Mouse (Mus musculus) midbrain, embryonic 14.5 days (tissue): ENCODE data around the gene Taar1. TPM values are rescaled to one million over a fixed set of nuclear protein-coding genes. Genes with fewer than 3 reads are reported as not detected.
A peak's percentile ranks its signal among the peaks of the same experiment; 100 is the strongest.

Experiments used
- ATAC-seq: fragments of 200-750 bp; cut with Nextera tagmentation; 2 replicates; pipeline ENCODE4 v1.8.0; 2017; ENCODE audit warnings: moderate number of reproducible peaks, moderate library complexity; ENCODE audit not compliant: low FRiP score, low TSS enrichment
- DNase-seq: peaks from one replicate; pipeline ENCODE4 v3.0.0-alpha.2; 2015
- H3K27ac ChIP-seq: fragments of 300-500 bp; sonication (generic); replicated peaks from 2 replicates; pipeline ENCODE4 v1.5.1; 2014; ENCODE audit warnings: mild to moderate bottlenecking, low read depth, low read length, moderate library complexity
- H3K27me3 ChIP-seq: fragments of 300-500 bp; sonication (generic); 2 replicates; pipeline ENCODE4 v1.6.1; 2014; ENCODE audit warnings: low read length, control low read depth, mixed read lengths; ENCODE audit not compliant: control insufficient read depth, insufficient read depth
- H3K36me3 ChIP-seq: fragments of 300-500 bp; sonication (generic); 2 replicates; pipeline ENCODE4 v1.6.1; 2014; ENCODE audit warnings: low read length, control low read depth; ENCODE audit not compliant: control insufficient read depth, insufficient read depth
- H3K4me1 ChIP-seq: fragments of 300-500 bp; sonication (generic); 2 replicates; pipeline ENCODE4 v1.6.1; 2014; ENCODE audit warnings: mild to moderate bottlenecking, antibody characterized with exemption, low read length, control low read depth; ENCODE audit not compliant: control insufficient read depth, insufficient read depth
- H3K4me2 ChIP-seq: fragments of 300-500 bp; sonication (generic); 2 replicates; pipeline ENCODE4 v1.6.1; 2014; ENCODE audit warnings: mild to moderate bottlenecking, low read length, moderate library complexity
- H3K4me3 ChIP-seq: fragments of 300-500 bp; sonication (generic); replicated peaks from 2 replicates; pipeline ENCODE4 v1.5.1; 2014; ENCODE audit warnings: low read depth, low read length
- H3K9ac ChIP-seq: fragments of 300-500 bp; sonication (generic); replicated peaks from 2 replicates; pipeline ENCODE4 v1.6.1; 2014; ENCODE audit warnings: mild to moderate bottlenecking, low read length, moderate library complexity
- H3K9me3 ChIP-seq: fragments of 300-500 bp; sonication (generic); 2 replicates; pipeline ENCODE4 v1.6.1; 2016; ENCODE audit warnings: low read length, control low read depth, mixed read lengths; ENCODE audit not compliant: control insufficient read depth
- WGBS: fragments of 180-500 bp; shearing (Covaris S2); extraction: QIAGEN DNeasy Blood & Tissue Kit; methylation state at CpG from one replicate; pipeline ENCODE4 v1.1.7; 2014; 5-methylcytosine and 5-hydroxymethylcytosine counted together
- polyA plus RNA-seq: library from polyadenylated mRNA; unstranded; fragments of >200 nt; fragmentation: Nextera tagmentation; extraction: Ambion mirVana; gene quantifications from 2 replicates; pipeline ENCODE4 v1.2.1, GENCODE M21; 2014

Taar1 gene
- polyA plus RNA-seq = not detected in 2 replicates

DNA sequence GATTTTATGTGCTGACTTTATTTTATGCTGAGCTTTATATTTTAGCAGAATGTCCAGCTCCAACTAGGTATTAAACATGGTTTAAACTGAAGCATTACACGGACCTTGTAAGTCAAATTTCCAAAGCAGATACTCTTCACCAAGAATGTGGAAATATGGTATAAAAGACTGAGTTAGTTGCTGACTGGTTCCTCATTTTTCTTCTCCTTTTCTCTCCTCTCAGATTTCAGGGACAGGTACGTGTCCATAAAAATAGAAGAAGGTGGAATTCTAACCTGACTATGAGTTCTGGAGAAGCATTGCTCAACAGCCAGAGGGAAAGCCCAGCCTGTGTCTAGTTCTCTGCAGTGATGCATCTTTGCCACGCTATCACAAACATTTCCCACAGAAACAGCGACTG lies at the start of gene Taar1:
Gene Taar1 (plus strand): TSS at position 301 of the 400 bp plus-strand sequence.
- Histone ChIP-seq H3K27ac (no peak within 1 kb of the TSS), H3K9me3 (no peaks in the 10 kb centered on the region), H3K9ac (no peak within 1 kb of the TSS), H3K36me3 (no peaks in the 10 kb centered on the region), H3K4me2 (no peak within 1 kb of the TSS), H3K4me3 (no peak within 1 kb of the TSS), H3K27me3 (no peaks in the 10 kb centered on the region), H3K4me1 (no peaks in the 10 kb centered on the region)
- DNase-seq (no peak), ATAC-seq (no peak)
- 94% methylated on average over 4 of the region's 4 CpGs for WGBS

DNA sequence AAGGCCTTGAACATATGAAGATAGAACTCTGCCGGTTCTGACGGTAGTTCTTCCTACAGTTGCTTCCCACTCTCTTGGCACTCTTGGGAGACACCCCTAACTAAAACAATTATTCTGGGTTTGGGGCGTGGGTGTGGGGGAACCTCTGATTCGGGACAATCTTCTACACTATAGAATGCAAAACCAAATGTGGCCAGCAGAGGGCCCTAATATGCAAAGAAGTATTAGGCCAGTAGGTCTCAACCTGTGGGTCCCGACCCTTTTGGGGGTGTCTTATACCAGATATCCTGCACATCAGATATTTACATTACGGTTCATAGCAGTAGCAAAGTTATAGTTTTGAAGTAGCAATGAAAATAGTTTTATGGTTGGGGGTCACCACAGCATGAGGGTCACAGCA lies 39.5 kb upstream of the Taar1 start:
- Histone ChIP-seq H3K27me3 (no peaks in the 10 kb centered on the region), H3K4me2 (no peak overlapping the region), H3K36me3 (no peaks in the 10 kb centered on the region), H3K4me3 (no peak overlapping the region), H3K27ac (no peak overlapping the region), H3K4me1 (no peaks in the 10 kb centered on the region), H3K9ac (no peak overlapping the region), H3K9me3 (no peaks in the 10 kb centered on the region)
- 92% methylated on average over 6 of the region's 6 CpGs for WGBS
- DNase-seq (no peak), ATAC-seq (no peak)

GRCm38 (mm10) chr10:23884910-23885309 lies 35.2 kb upstream of the Taar1 start:
- no peak overlapping the region for H3K9ac ChIP-seq
- H3K4me1 ChIP-seq = no peaks in the 10 kb centered on the region
- no peak overlapping the region for H3K4me3 ChIP-seq
- ATAC-seq = no peak
- WGBS = 97% methylated on average over 1 of the region's 1 CpGs
- DNase-seq = no peak
- no peaks in the 10 kb centered on the region for H3K36me3 ChIP-seq
- no peak overlapping the region for H3K4me2 ChIP-seq
- H3K27me3 ChIP-seq = no peaks in the 10 kb centered on the region
- H3K27ac ChIP-seq = no peak overlapping the region
- H3K9me3 ChIP-seq = no peaks in the 10 kb centered on the region

GRCm38 (mm10) chr10:23886060-23886459 lies 34.1 kb upstream of the Taar1 start:
- Histone ChIP-seq H3K4me2 (no peak overlapping the region), H3K27ac (no peak overlapping the region), H3K4me1 (no peaks in the 10 kb centered on the region), H3K9ac (no peak overlapping the region), H3K4me3 (no peak overlapping the region), H3K27me3 (no peaks in the 10 kb centered on the region), H3K9me3 (no peaks in the 10 kb centered on the region), H3K36me3 (no peaks in the 10 kb centered on the region)
- ATAC-seq (no peak), DNase-seq (no peak)
- 75% methylated on average over 3 of the region's 3 CpGs for WGBS

- no peak overlapping the region for H3K9ac ChIP-seq
- no peaks in the 10 kb centered on the region for H3K9me3 ChIP-seq
- no peaks in the 10 kb centered on the region for H3K27me3 ChIP-seq
- no peak overlapping the region for H3K4me3 ChIP-seq
- 86% methylated on average over 1 of the region's 1 CpGs for WGBS
- no peaks in the 10 kb centered on the region for H3K4me1 ChIP-seq
- DNase-seq (no peak), ATAC-seq (no peak)
- H3K36me3 ChIP-seq = no peaks in the 10 kb centered on the region
- no peak overlapping the region for H3K4me2 ChIP-seq
- H3K27ac ChIP-seq = no peak overlapping the region
Observed at GRCm38 (mm10) chr10:23892987-23893386, 27.2 kb upstream of the Taar1 start.

GRCm38 (mm10) chr10:23894601-23895349 lies 25.4 kb upstream of the Taar1 start, which contains the start of gene Vnn1:
Vnn1 (plus strand) TSS chr10:23894688.
- WGBS = 49% methylated on average over 21 of the region's 21 CpGs
- no peak within 1 kb of the TSS for H3K4me3 ChIP-seq
- H3K9ac ChIP-seq = no peak within 1 kb of the TSS
- no peaks in the 10 kb centered on the region for H3K36me3 ChIP-seq
- H3K27me3 ChIP-seq = no peaks in the 10 kb centered on the region
- peak within 1 kb of the TSS; percentile 29; the same call in 1 of the 2 replicates for H3K4me2 ChIP-seq
- ATAC-seq (no peak), DNase-seq (no peak)
- H3K27ac ChIP-seq = no peak within 1 kb of the TSS
- H3K4me1 ChIP-seq = no peaks in the 10 kb centered on the region
- H3K9me3 ChIP-seq = no peaks in the 10 kb centered on the region

- Histone ChIP-seq H3K4me1 (no peaks in the 10 kb centered on the region), H3K9me3 (no peaks in the 10 kb centered on the region), H3K4me3 (no peak overlapping the region), H3K9ac (no peak overlapping the region), H3K27ac (no peak overlapping the region), H3K27me3 (no peaks in the 10 kb centered on the region), H3K4me2 (no peak overlapping the region), H3K36me3 (no peaks in the 10 kb centered on the region)
- DNase-seq (no peak), ATAC-seq (no peak)
- WGBS = 85% methylated on average over 7 of the region's 7 CpGs
Observed at GRCm38 (mm10) chr10:23895376-23895775, 24.8 kb upstream of the Taar1 start.

- Histone ChIP-seq H3K4me1 (no peaks in the 10 kb centered on the region), H3K27me3 (no peaks in the 10 kb centered on the region), H3K9me3 (no peaks in the 10 kb centered on the region), H3K4me3 (no peak overlapping the region), H3K27ac (no peak overlapping the region), H3K4me2 (no peak overlapping the region), H3K36me3 (no peaks in the 10 kb centered on the region), H3K9ac (no peak overlapping the region)
- 16% methylated on average over 3 of the region's 3 CpGs for WGBS
- peak; percentile 8 for DNase-seq
- ATAC-seq = no peak
Observed at GRCm38 (mm10) chr10:23901119-23901518, 19.0 kb upstream of the Taar1 start.

GRCm38 (mm10) chr10:23905661-23906060 lies 14.5 kb upstream of the Taar1 start:
- DNase-seq (no peak), ATAC-seq (no peak)
- Histone ChIP-seq H3K27ac (no peak overlapping the region), H3K27me3 (no peaks in the 10 kb centered on the region), H3K4me2 (no peak overlapping the region), H3K9ac (no peak overlapping the region), H3K36me3 (no peaks in the 10 kb centered on the region), H3K4me3 (no peak overlapping the region), H3K9me3 (no peaks in the 10 kb centered on the region), H3K4me1 (no peaks in the 10 kb centered on the region)
- 91% methylated on average over 1 of the region's 1 CpGs for WGBS
